Mouse (Mus musculus) lung, postnatal 36 days (tissue): ENCODE measurements around the gene Zmym6.
"Not testable (repeated sequence)": the region's sequence is repeated elsewhere in the genome, so short reads cannot be mapped to it uniquely, and the experiment has no call there.

Source experiments
- DNase-seq: peaks from one replicate; pipeline ENCODE4 v3.0.0; 2022; ENCODE audit warnings: mixed read lengths

Zmym6 gene

GRCm38 (mm10) chr4:127076875-127077548, at the start of gene Zmym6:
Gene Zmym6 (plus strand): TSS chr4:127077383.
- DNase-seq = peak; percentile 96

- DNase-seq = no peak
Observed at GRCm38 (mm10) chr4:127037158-127037557, 40.0 kb upstream of the Zmym6 start.

- DNase-seq = no peak
Observed at GRCm38 (mm10) chr4:127037908-127038827, 39.0 kb upstream of the Zmym6 start.

- DNase-seq = no peak
Observed at GRCm38 (mm10) chr4:127038828-127039349, 38.3 kb upstream of the Zmym6 start.

- DNase-seq = no peak
Observed at GRCm38 (mm10) chr4:127039871-127040483, 37.2 kb upstream of the Zmym6 start.

GRCm38 (mm10) chr4:127043540-127043939, 33.6 kb upstream of the Zmym6 start:
- DNase-seq = no peak

GRCm38 (mm10) chr4:127051121-127051520, 26.1 kb upstream of the Zmym6 start:
- DNase-seq = no peak

- DNase-seq = no peak
Observed at GRCm38 (mm10) chr4:127053071-127053470, 24.1 kb upstream of the Zmym6 start.

GRCm38 (mm10) chr4:127054522-127055198, 22.5 kb upstream of the Zmym6 start:
- peak; percentile 10 for DNase-seq

- peak; percentile 94 for DNase-seq
Observed at GRCm38 (mm10) chr4:127060585-127061290, 16.4 kb upstream of the Zmym6 start, which contains the start of gene Zmym1. Gene Zmym1 (minus strand): TSS chr4:127061152.

- no peak for DNase-seq
Observed at GRCm38 (mm10) chr4:127064051-127064450, 13.1 kb upstream of the Zmym6 start.

GRCm38 (mm10) chr4:127074915-127075314, 2.3 kb upstream of the Zmym6 start:
- DNase-seq = no peak

- DNase-seq = no peak
Observed at GRCm38 (mm10) chr4:127080806-127081205, 3.6 kb downstream of the Zmym6 start.

GRCm38 (mm10) chr4:127083131-127083530, 5.9 kb downstream of the Zmym6 start:
- no peak for DNase-seq

GRCm38 (mm10) chr4:127085761-127086160, 8.6 kb downstream of the Zmym6 start:
- no peak for DNase-seq

- no peak for DNase-seq
Observed at GRCm38 (mm10) chr4:127091188-127091587, 14.0 kb downstream of the Zmym6 start.

GRCm38 (mm10) chr4:127095090-127095489, 17.9 kb downstream of the Zmym6 start:
- no peak for DNase-seq

- DNase-seq = not testable (repeated sequence)
Observed at GRCm38 (mm10) chr4:127099552-127099951, 22.4 kb downstream of the Zmym6 start.

- no peak for DNase-seq
Observed at GRCm38 (mm10) chr4:127107566-127107965, 30.4 kb downstream of the Zmym6 start.

- DNase-seq = peak; percentile 61
Observed at GRCm38 (mm10) chr4:127110570-127110969, 33.4 kb downstream of the Zmym6 start.

- DNase-seq = no peak
Observed at GRCm38 (mm10) chr4:127123391-127123790, 46.2 kb downstream of the Zmym6 start, which contains the start of gene Tmem35b. Gene Tmem35b (plus strand): TSS chr4:127123691.

- no peak for DNase-seq
Observed at GRCm38 (mm10) chr4:127124331-127124730, 47.1 kb downstream of the Zmym6 start.
